Mouse (Mus musculus): ENCODE data around the gene Slc6a2. TPM values are rescaled to one million over a fixed set of nuclear protein-coding genes. Genes with fewer than 3 reads are reported as not detected.
A peak's percentile ranks its signal among the peaks of the same experiment; 100 is the strongest.

Gene Slc6a2
- polyA plus RNA-seq, 1 experiment from 2014 or later, result not detected

DNA sequence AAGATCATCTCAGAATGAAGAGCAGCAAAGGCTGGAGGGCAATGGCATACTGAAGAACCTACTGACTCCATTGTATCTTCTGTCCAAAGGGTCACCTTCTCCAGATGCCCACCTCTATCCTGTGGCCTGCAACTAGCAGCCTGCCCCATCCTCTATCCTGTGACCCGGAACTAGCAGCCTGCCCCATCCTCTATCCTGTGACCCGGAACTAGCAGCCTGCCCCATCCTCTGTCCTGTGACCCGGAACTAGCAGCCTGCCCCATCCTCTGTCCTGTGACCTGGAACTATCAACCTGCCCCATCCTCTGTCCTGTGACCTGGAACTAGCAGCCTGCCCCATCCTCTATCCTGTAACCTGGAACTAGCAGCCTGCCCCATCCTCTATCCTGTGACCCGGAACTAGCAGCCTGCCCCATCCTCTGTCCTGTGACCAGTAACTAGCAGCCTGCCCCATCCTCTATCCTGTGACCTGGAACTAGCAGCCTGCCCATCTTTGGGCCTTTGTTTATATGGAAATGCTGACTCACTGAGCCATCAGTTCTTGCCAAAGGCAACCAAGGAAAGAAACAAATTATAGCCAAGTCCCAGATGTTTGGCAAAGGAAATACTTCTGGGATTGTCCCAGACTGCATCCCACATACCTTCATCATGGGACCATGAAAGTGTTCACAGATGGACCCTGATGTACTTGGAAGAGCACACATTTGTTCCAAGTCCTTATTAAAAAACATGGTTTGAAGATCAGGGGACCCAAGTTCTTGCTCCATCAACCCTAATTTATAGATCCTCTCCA, 81.1 kb downstream of the Slc6a2 start:
- H3K4me2 ChIP-seq (replicated peaks; ENCODE audit: low read depth), result no peak overlapping the region
- H3K36me3 ChIP-seq (ENCODE audit: control insufficient read depth, insufficient read depth), result no peaks in the 10 kb centered on the region
- no peak overlapping the region for H3K9ac ChIP-seq (ENCODE audit: low read depth, low read length)
- H3K4me1 ChIP-seq (replicated peaks; ENCODE audit: control insufficient read depth, insufficient read depth, low read length), result no peaks in the 10 kb centered on the region
- WGBS, result 79% methylated on average over 4 of the region's 4 CpGs
- no peaks in the 10 kb centered on the region for H3K27me3 ChIP-seq (replicated peaks; ENCODE audit: control insufficient read depth, insufficient read depth, low read length)
- no peak overlapping the region for H3K27ac ChIP-seq (ENCODE audit: low read depth, low read length)
- TF ChIP-seq CTCF (IDR thresholded peaks at IDR 0.05; ENCODE audit: low read depth), result no peak
- no peak for ATAC-seq
- H3K9me3 ChIP-seq (ENCODE audit: control insufficient read depth), result no peaks in the 10 kb centered on the region
- H3K4me3 ChIP-seq (ENCODE audit: low read depth, low read length), result no peak overlapping the region

DNA sequence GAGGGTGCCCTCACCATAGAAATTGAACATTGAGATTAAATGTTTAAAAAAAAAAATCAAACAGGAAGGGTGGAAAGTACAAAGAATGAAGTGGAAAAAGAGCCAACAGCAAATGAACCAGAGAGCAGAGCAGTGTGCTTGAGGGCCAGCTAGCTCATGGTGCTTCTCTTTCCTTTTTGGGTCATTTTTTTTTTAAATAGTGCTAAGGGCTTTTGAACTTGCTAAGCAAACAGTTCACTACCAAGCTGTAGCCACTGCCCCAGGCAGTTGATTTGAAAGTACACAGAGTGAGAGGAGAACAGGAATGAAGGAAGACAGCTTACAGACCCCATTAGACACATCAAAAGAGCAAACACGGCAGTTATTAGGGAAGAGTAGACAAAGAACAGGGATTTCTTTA, 83.2 kb downstream of the Slc6a2 start:
- no peak overlapping the region for H3K27ac ChIP-seq (ENCODE audit: low read depth, low read length)
- ATAC-seq, result no peak
- 6% methylated on average over 1 of the region's 1 CpGs for WGBS

DNA sequence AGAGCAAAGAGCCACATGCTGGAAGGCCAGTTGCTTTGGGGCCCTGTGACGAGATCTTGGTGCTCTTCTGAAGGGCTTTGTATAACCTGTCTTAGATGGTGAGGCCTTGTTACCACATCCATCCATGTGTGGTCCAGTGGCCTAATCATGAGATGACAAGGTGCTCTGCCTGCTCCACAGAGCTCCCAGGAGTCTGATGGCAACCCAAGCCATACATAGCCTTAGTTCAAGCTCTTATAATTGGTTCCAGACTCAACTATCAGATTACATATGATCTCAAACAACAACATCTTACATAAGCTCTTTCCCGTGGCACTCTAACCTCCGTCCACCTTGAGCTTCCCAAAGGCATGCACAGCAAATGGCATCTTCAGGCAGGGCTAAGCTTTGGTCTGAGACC, 88.2 kb downstream of the Slc6a2 start, which contains the start of gene Ces1a:
Gene Ces1a, minus strand, starts transcription at position 101 of the 400 bp plus-strand sequence.
- Histone ChIP-seq H3K9ac (ENCODE audit: low read depth, low read length) (no peak within 1 kb of the TSS), H3K9me3 (ENCODE audit: control insufficient read depth) (no peaks in the 10 kb centered on the region), H3K27ac (ENCODE audit: low read depth, low read length) (no peak within 1 kb of the TSS), H3K36me3 (ENCODE audit: control insufficient read depth, insufficient read depth) (no peaks in the 10 kb centered on the region), H3K27me3 (replicated peaks; ENCODE audit: control insufficient read depth, insufficient read depth, low read length) (no peaks in the 10 kb centered on the region), H3K4me2 (replicated peaks; ENCODE audit: low read depth) (no peak within 1 kb of the TSS), H3K4me3 (ENCODE audit: low read depth, low read length) (no peak within 1 kb of the TSS), H3K4me1 (replicated peaks; ENCODE audit: control insufficient read depth, insufficient read depth, low read length) (no peaks in the 10 kb centered on the region)
- ATAC-seq, result no peak
- TF ChIP-seq CTCF (IDR thresholded peaks at IDR 0.05; ENCODE audit: low read depth), result no peak
- 81% methylated on average over 3 of the region's 3 CpGs for WGBS

More for the DNA sequence above, 83.2 kb downstream of the Slc6a2 start:
- Histone ChIP-seq H3K4me2 (replicated peaks; ENCODE audit: low read depth) (no peak overlapping the region), H3K9me3 (ENCODE audit: control insufficient read depth) (no peaks in the 10 kb centered on the region), H3K4me3 (ENCODE audit: low read depth, low read length) (no peak overlapping the region), H3K4me1 (replicated peaks; ENCODE audit: control insufficient read depth, insufficient read depth, low read length) (no peaks in the 10 kb centered on the region), H3K27me3 (replicated peaks; ENCODE audit: control insufficient read depth, insufficient read depth, low read length) (no peaks in the 10 kb centered on the region), H3K36me3 (ENCODE audit: control insufficient read depth, insufficient read depth) (no peaks in the 10 kb centered on the region), H3K9ac (ENCODE audit: low read depth, low read length) (no peak overlapping the region)
- TF ChIP-seq CTCF (IDR thresholded peaks at IDR 0.05; ENCODE audit: low read depth), result no peak

DNA sequence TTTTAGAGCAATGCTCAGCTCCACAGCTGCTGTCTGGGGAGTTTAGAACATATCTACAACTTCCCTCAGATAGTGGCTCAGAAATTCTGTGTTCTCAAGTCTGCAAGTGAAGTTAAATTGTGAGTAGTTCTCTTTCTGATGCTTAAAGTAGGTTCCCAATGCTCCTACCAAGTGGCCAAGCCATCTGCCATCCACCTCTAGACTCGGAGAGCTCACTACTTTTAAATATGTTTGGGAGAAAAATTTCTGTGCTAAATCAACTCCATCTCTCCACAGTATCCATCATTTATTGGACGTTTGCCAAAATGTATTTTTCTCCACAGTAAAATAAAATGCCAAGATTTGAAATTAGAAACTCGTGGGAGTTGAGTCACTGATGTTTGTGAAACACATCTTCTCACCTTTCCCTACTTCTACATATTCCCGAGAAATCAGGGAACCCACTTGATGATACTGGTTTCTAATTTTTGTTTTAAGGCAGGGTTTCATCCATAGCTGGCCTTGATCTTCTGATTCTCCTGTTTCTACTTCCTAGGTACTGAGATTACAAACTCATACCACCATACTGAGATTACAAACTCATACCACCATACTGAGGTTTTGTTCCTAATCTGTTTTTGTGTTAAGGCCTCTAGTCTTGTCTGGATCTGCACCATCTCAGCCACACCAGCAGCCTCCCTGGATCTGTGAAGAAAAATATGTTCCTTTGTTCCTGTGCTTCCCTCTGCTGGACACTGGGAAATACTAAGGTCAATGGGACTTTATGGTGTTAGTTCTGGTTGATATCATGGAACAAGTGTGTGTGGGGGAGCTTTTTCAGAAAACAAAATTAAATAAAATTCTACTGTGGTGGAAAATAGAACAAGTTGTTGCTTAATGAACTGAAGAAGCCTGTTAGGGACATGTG, 88.9 kb downstream of the Slc6a2 start:
- Histone ChIP-seq H3K9me3 (ENCODE audit: control insufficient read depth) (no peaks in the 10 kb centered on the region), H3K27me3 (replicated peaks; ENCODE audit: control insufficient read depth, insufficient read depth, low read length) (no peaks in the 10 kb centered on the region), H3K4me1 (replicated peaks; ENCODE audit: control insufficient read depth, insufficient read depth, low read length) (no peaks in the 10 kb centered on the region), H3K27ac (ENCODE audit: low read depth, low read length) (no peak overlapping the region), H3K9ac (ENCODE audit: low read depth, low read length) (no peak overlapping the region), H3K36me3 (ENCODE audit: control insufficient read depth, insufficient read depth) (no peaks in the 10 kb centered on the region), H3K4me2 (replicated peaks; ENCODE audit: low read depth) (no peak overlapping the region), H3K4me3 (ENCODE audit: low read depth, low read length) (no peak overlapping the region)
- WGBS, result 53% methylated on average over 4 of the region's 4 CpGs
- peak; percentile 43 for TF ChIP-seq CTCF (IDR thresholded peaks at IDR 0.05; ENCODE audit: low read depth)
- no peak for ATAC-seq

Small RNA genes lying within 50 kb of the gene (microRNA-seq; reads per million reads assigned to microRNA genes)
- not detected for gene Gm22151

Other genes with a start within 250 kb of the Slc6a2 start
- gene Mmp2, start 132.8 kb upstream of the Slc6a2 start, polyA plus RNA-seq (2015; fragmentation: Nextera tagmentation; extraction: Ambion mirVana), result 59.0 and 60.0 TPM in 2 replicates
- gene Lpcat2, start 104.7 kb upstream of the Slc6a2 start, polyA plus RNA-seq (2015; fragmentation: Nextera tagmentation; extraction: Ambion mirVana), result 7.3 TPM in 2 replicates
- gene Capns2, start 58.7 kb upstream of the Slc6a2 start, polyA plus RNA-seq (2015; fragmentation: Nextera tagmentation; extraction: Ambion mirVana), result 0.16 TPM in 1 of 2 replicates, not detected in the other
- gene Ces1a, start 88.1 kb downstream of the Slc6a2 start, polyA plus RNA-seq (2015; fragmentation: Nextera tagmentation; extraction: Ambion mirVana), result not detected in 2 replicates
- 0.10 TPM in 1 of 2 replicates, not detected in the other for gene Ces1b, start 119.9 kb downstream of the Slc6a2 start, polyA plus RNA-seq (2015; fragmentation: Nextera tagmentation; extraction: Ambion mirVana)
- 6.0 TPM in 2 replicates for gene Ces1c, start 171.2 kb downstream of the Slc6a2 start, polyA plus RNA-seq (2015; fragmentation: Nextera tagmentation; extraction: Ambion mirVana)
- 0.14 and 0.22 TPM in 2 replicates for gene Ces1d, start 237.8 kb downstream of the Slc6a2 start, polyA plus RNA-seq (2015; fragmentation: Nextera tagmentation; extraction: Ambion mirVana)

All from intestine, postnatal 0 days (tissue).